Mouse (Mus musculus) frontal cortex, adult 2 months (tissue): ENCODE data around the gene Olfr382. TPM values are rescaled to one million over a fixed set of nuclear protein-coding genes. Genes with fewer than 3 reads are reported as not detected.
"Not testable (repeated sequence)": the region's sequence is repeated elsewhere in the genome, so short reads cannot be mapped to it uniquely, and the experiment has no call there.

ENCODE experiments used
- DNase-seq, 2 experiments: peaks; one replicate each; pipeline ENCODE4 v3.0.0; 2022; ENCODE audit warnings: low spot score in 1 of 2; ENCODE audit errors: extremely low spot score in 1 of 2
- polyA plus RNA-seq: library from polyadenylated mRNA; depleted of rRNA; stranded (reverse); fragments of >200 nt; gene quantifications from 2 replicates; pipeline ENCODE4 v1.2.3, GENCODE M21; 2012; rRNA removed

The Olfr382 gene
- polyA plus RNA-seq: not detected in 2 replicates

DNA sequence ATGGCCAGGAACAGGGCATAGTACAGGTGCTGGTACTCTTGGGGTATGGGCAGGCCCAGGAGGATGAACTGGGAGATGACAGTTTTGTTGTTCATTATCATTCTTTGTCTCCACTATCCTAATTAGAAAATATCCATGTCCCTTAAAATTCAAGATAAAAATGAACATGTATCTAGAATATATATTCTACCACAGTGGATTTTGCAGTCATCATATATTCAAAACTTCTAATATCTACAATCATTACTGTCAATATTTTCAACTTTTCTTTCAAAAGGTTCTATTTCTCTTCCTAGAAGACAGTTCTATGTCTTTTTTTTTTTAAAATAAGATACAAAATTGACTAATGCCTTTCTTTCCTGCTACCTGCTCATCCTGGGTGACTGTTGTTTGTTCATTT is at the start of gene Olfr382:
Olfr382 (minus strand) TSS at position 101 of the 400 bp plus-strand sequence.
- DNase-seq: no peak

DNA sequence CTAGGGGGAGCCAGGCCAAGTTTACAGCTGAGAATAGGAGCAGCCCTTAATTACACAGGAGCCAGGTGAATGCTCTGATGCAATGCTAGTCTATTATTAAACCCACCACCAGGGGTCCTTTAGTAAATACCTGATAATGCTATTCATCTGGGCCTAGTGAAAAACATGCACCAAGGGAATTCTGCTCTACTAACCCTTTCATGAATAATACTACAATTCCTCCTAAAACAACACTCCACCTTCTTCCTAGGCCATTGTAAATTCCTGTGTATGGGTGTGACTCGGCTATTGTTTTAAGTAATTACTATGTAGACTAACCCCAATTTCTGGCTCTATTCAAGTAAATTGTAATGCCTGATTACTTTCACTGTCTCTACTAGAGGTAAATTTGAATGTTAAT is 12.0 kb upstream of the Olfr382 start:
- not testable (repeated sequence) for DNase-seq

DNA sequence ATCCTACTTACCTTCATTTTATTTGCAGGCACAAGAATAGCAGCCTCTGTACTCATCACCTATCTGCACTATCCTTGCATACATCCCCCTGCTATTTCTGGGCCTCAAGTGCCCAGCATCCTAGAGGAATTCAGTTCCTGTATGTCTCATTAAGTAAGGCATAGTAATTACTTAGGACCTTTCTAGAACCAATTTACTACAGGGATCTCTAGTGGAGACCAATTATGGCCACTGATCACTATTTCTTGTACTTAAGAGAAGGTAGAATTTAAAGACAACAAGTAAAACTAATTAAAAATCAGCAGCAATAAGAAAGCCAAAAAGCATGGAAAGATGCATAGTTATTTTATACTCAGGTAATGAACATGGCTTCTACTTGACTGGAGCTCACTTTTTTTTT is 25.5 kb downstream of the Olfr382 start, which contains the start of gene Olfr381:
Olfr381 (minus strand) TSS at position 101 of the 400 bp plus-strand sequence.
- DNase-seq: no peak

Other genes with a start within 250 kb of the Olfr382 start
- 0.46 and 0.56 TPM in 2 replicates for gene Trpv3, start 249.8 kb downstream of the Olfr382 start, polyA plus RNA-seq
- 26.8 and 29.9 TPM in 2 replicates for gene Aspa, start 187.6 kb downstream of the Olfr382 start, polyA plus RNA-seq
- not detected in 2 replicates for gene Gm49340, start 187.5 kb downstream of the Olfr382 start, polyA plus RNA-seq
- gene Spata22, start 187.5 kb downstream of the Olfr382 start, polyA plus RNA-seq: 0.20 TPM in 1 of 2 replicates, not detected in the other
- gene Olfr20, start 166.4 kb downstream of the Olfr382 start, polyA plus RNA-seq: 0.04 TPM in 1 of 2 replicates, not detected in the other
- 0.14 and 0.25 TPM in 2 replicates for gene Olfr376, start 146.0 kb downstream of the Olfr382 start, polyA plus RNA-seq
- not detected in 2 replicates for gene Olfr1, start 117.6 kb downstream of the Olfr382 start, polyA plus RNA-seq
- gene Olfr378, start 88.7 kb downstream of the Olfr382 start, polyA plus RNA-seq: not detected in 2 replicates
- gene Olfr380, start 59.7 kb downstream of the Olfr382 start, polyA plus RNA-seq: not detected in 2 replicates
- not detected in 2 replicates for gene Olfr381, start 25.6 kb downstream of the Olfr382 start, polyA plus RNA-seq
- not detected in 2 replicates for gene Olfr385, start 75.8 kb upstream of the Olfr382 start, polyA plus RNA-seq
- gene Olfr384, start 81.4 kb upstream of the Olfr382 start, polyA plus RNA-seq: not detected in 2 replicates
- gene Zfp735, start 171.6 kb upstream of the Olfr382 start, polyA plus RNA-seq: not detected in 2 replicates